Mouse (Mus musculus): ENCODE data around the gene D7Ertd443e. TPM values are rescaled to one million over a fixed set of nuclear protein-coding genes. Genes with fewer than 3 reads are reported as not detected.

Gene D7Ertd443e
- total and polyA plus RNA-seq, 3 experiments = not detected

DNA sequence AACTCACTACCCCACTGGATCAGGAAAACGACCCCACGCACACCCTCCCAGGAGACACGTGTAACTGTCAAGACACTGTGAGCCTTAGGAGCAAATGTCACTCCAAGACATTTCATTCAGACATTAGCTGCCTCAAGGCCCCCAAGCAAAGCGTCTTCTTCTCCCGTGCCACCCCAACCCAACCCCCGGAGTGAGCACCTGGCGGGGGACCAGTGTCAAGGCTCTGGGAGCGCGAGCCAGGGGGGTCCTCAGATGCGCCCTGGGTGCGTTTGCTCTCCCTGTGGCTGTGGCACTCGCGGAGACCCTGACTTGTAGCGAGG lies 161.1 kb downstream of the D7Ertd443e start:
- no peaks in the 10 kb centered on the region for H3K79me2 ChIP-seq (ENCODE audit: control insufficient read depth, insufficient read depth, low read length, poor library complexity)
- no peaks in the 10 kb centered on the region for H3K36me3 ChIP-seq (ENCODE audit: control insufficient read depth in 1 of 2, insufficient read depth in 2 of 2, low read length in 2 of 2)
- DNase-seq (ENCODE audit: low read depth, low spot score) = no peak
- TF ChIP-seq ZNF384 (IDR thresholded peaks at IDR 0.05; ENCODE audit: low read depth, low read length) = no peak
- no peak for TF ChIP-seq POLR2AphosphoS2 (IDR thresholded peaks at IDR 0.05; ENCODE audit: low read length)
- TF ChIP-seq MXI1 (IDR thresholded peaks at IDR 0.05; ENCODE audit: low read depth, low read length) = no peak
- TF ChIP-seq KAT2A (conservative IDR thresholded peaks at IDR 0.05; ENCODE audit: low read depth, low read length) = no peak
- no peak for TF ChIP-seq BHLHE40 (IDR thresholded peaks at IDR 0.05; ENCODE audit: borderline replicate concordance, low read depth, low read length)
- TF ChIP-seq CTCF (IDR thresholded peaks at IDR 0.05 in 2 of 3, conservative IDR thresholded peaks at IDR 0.05 in 1 of 3; ENCODE audit: control insufficient read depth in 1 of 3, insufficient read depth in 1 of 3, low read depth in 2 of 3, low read length in 3 of 3, poor library complexity in 1 of 3, severe bottlenecking in 1 of 3) = no peak
- no peak for TF ChIP-seq SIN3A (IDR thresholded peaks at IDR 0.05; ENCODE audit: low read length)
- TF ChIP-seq ZC3H11A (IDR thresholded peaks at IDR 0.05; ENCODE audit: low read depth, low read length) = no peak
- no peak for TF ChIP-seq USF1 (IDR thresholded peaks at IDR 0.05; ENCODE audit: low read depth, low read length)
- no peak for TF ChIP-seq ZMIZ1 (IDR thresholded peaks at IDR 0.05; ENCODE audit: low read depth, low read length)
- TF ChIP-seq TBP (IDR thresholded peaks at IDR 0.05; ENCODE audit: low read depth, low read length) = no peak
- no peak for TF ChIP-seq JUND (IDR thresholded peaks at IDR 0.05; ENCODE audit: low read depth, low read length)
- TF ChIP-seq MAX (IDR thresholded peaks at IDR 0.05; ENCODE audit: low read length) = no peak
- TF ChIP-seq TAL1 (IDR thresholded peaks at IDR 0.05; ENCODE audit: low read length) = no peak
- TF ChIP-seq E2F4 (IDR thresholded peaks at IDR 0.05; ENCODE audit: borderline replicate concordance, low read depth, low read length) = no peak
- TF ChIP-seq MAZ (IDR thresholded peaks at IDR 0.05; ENCODE audit: low read depth, low read length) = no peak
- TF ChIP-seq MEF2A (IDR thresholded peaks at IDR 0.05; ENCODE audit: extremely low read depth, insufficient replicate concordance, low read depth, low read length, poor library complexity, severe bottlenecking) = no peak
- TF ChIP-seq HCFC1 (IDR thresholded peaks at IDR 0.05; ENCODE audit: low read depth, low read length) = no peak
- H3K4me3 ChIP-seq (ENCODE audit: control insufficient read depth in 1 of 2, insufficient read depth in 1 of 2, low read depth in 2 of 2, low read length in 2 of 2) = no peak overlapping the region
- no peaks in the 10 kb centered on the region for H3K27me3 ChIP-seq (ENCODE audit: control insufficient read depth in 1 of 2, insufficient read depth in 2 of 2, low read length in 2 of 2)
- H3K4me1 ChIP-seq (ENCODE audit: control insufficient read depth in 1 of 2, insufficient read depth in 2 of 2, low read length in 2 of 2) = no peaks in the 10 kb centered on the region
- no peak overlapping the region for H3K9ac ChIP-seq (ENCODE audit: control insufficient read depth, low read depth, low read length, poor library complexity, severe bottlenecking)
- H3K27ac ChIP-seq (ENCODE audit: control insufficient read depth, low read depth, low read length) = no peak overlapping the region
- H3K9me3 ChIP-seq (replicated peaks; ENCODE audit: insufficient read depth, low read length) = no peaks in the 10 kb centered on the region

DNA sequence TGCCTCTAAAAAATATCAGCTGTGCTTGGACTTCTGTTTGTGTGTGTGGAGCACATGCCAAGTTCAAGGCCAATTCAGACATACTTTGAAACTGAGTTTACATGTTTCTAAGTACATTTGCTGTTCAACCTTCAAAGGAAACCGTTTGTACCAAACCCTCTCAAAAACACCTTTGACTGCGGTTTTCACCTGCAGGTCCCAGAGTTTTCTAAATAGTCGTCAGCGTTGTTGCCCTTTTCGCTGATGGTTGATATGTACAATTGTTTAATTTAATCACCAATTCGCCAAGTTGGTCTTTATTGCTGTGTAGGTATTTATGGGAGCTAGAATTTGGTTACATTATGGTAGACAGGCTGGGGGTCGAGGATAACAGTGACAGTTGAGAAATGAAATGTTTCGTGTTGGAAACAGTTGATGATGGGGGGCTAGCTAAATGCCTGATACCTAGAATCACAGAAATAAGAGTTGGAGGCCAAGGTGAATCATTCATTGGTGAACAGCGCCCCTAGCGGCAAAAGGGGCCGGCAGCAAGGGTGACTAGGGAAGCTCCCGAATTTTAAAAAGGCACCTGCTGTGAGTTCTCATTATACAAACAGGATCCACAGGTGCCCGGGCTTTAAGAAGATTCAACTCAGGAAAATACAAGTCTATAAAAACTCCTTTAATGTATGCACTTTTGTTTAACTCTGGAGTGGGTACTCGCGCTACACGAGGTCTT lies 161.9 kb downstream of the D7Ertd443e start:
- Histone ChIP-seq H3K4me3 (ENCODE audit: control insufficient read depth in 1 of 2, insufficient read depth in 1 of 2, low read depth in 2 of 2, low read length in 2 of 2) (no peak overlapping the region), H3K27ac (ENCODE audit: control insufficient read depth, low read depth, low read length) (no peak overlapping the region), H3K9ac (ENCODE audit: control insufficient read depth, low read depth, low read length, poor library complexity, severe bottlenecking) (no peak overlapping the region), H3K36me3 (ENCODE audit: control insufficient read depth in 1 of 2, insufficient read depth in 2 of 2, low read length in 2 of 2) (no peaks in the 10 kb centered on the region), H3K9me3 (replicated peaks; ENCODE audit: insufficient read depth, low read length) (no peaks in the 10 kb centered on the region), H3K27me3 (ENCODE audit: control insufficient read depth in 1 of 2, insufficient read depth in 2 of 2, low read length in 2 of 2) (no peaks in the 10 kb centered on the region), H3K4me1 (ENCODE audit: control insufficient read depth in 1 of 2, insufficient read depth in 2 of 2, low read length in 2 of 2) (no peaks in the 10 kb centered on the region), H3K79me2 (ENCODE audit: control insufficient read depth, insufficient read depth, low read length, poor library complexity) (no peaks in the 10 kb centered on the region)
- DNase-seq (ENCODE audit: low read depth, low spot score) = no peak
- TF ChIP-seq ELF1 (IDR thresholded peaks at IDR 0.05; ENCODE audit: low read depth, low read length) (no peak), GATA1 (IDR thresholded peaks at IDR 0.05; ENCODE audit: low read depth, low read length) (no peak), TBP (IDR thresholded peaks at IDR 0.05; ENCODE audit: low read depth, low read length) (no peak), ETS1 (IDR thresholded peaks at IDR 0.05; ENCODE audit: low read depth, low read length) (no peak), USF2 (IDR thresholded peaks at IDR 0.05; ENCODE audit: borderline replicate concordance in 1 of 2, insufficient read depth in 1 of 2, low read depth in 1 of 2, low read length in 2 of 2) (no peak), RCOR1 (IDR thresholded peaks at IDR 0.05; ENCODE audit: low read depth, low read length) (no peak), ZKSCAN1 (IDR thresholded peaks at IDR 0.05; ENCODE audit: low read depth, low read length) (no peak), MAX (IDR thresholded peaks at IDR 0.05; ENCODE audit: low read length) (no peak), MAZ (IDR thresholded peaks at IDR 0.05; ENCODE audit: low read depth, low read length) (no peak), E2F4 (IDR thresholded peaks at IDR 0.05; ENCODE audit: borderline replicate concordance, low read depth, low read length) (no peak), TAL1 (IDR thresholded peaks at IDR 0.05; ENCODE audit: low read length) (no peak)

Measured in MEL (cell line).